9 mouse cellular contexts compared by ENCODE assay signal in genomic region chr11:53243199-53243598, GRCm38 (mm10). TPM values are rescaled to one million over a fixed set of nuclear protein-coding genes. Genes with fewer than 3 reads are reported as not detected.
A peak's percentile ranks its signal among the peaks of the same experiment; 100 is the strongest.
DNase-seq lines count a peak whose midpoint lies in the region; ATAC-seq and TF ChIP-seq lines count a peak whose summit lies in the region.
"Had no signal": no experiment of that assay in that cellular context is flagged by ENCODE, and none has a peak within 500 bp of the region (broad histone marks: within the 10 kb centered on the region; RNA-seq: fewer than 3 reads in every experiment).

No protein-coding gene starts in this region.

- ATAC-seq in heart, embryonic 11.5 days (replicated peaks; ENCODE audit: insufficient number of reproducible peaks, low FRiP score, low TSS enrichment) = no peak
- ATAC-seq in lung, embryonic 14.5 days (ENCODE audit: insufficient read depth) = no peak

- H3K4me1 ChIP-seq in heart, embryonic 11.5 days (ENCODE audit: control insufficient read depth, insufficient read depth, low read length) = no peaks in the 10 kb centered on the region
- H3K4me1 ChIP-seq in spleen, adult 2 months (ENCODE audit: control insufficient read depth, insufficient read depth, insufficient read length) = no peaks in the 10 kb centered on the region
- no peaks in the 10 kb centered on the region for H3K4me1 ChIP-seq in cortical plate, adult 2 months (ENCODE audit: control insufficient read depth, insufficient read depth, low read length)
- no peaks in the 10 kb centered on the region for H3K4me1 ChIP-seq in lung, embryonic 14.5 days (ENCODE audit: insufficient read depth)
- H3K4me1 ChIP-seq: heart, embryonic 15.5 days had no signal

- no peak for TF ChIP-seq POLR2A in spleen, adult 2 months (IDR thresholded peaks at IDR 0.05; ENCODE audit: low read depth, low read length)
- TF ChIP-seq POLR2A in cortical plate, adult 2 months (IDR thresholded peaks at IDR 0.05; ENCODE audit: extremely low read depth, insufficient read depth, low read length) = no peak

- DNase-seq in heart, adult 18-20 months = peak; percentile 18 to 55
- DNase-seq in spleen, adult 2 months (ENCODE audit: low read depth in 1 of 2, low spot score in 2 of 2) = no peak
- no peak for DNase-seq in spleen, postnatal 4 days (ENCODE audit: low spot score in 2 of 2)
- peak; percentile 61 for DNase-seq in lung, embryonic 14.5 days
- DNase-seq in layer of hippocampus, adult 9-11 months = no peak
- DNase-seq in layer of hippocampus, postnatal 25 days (ENCODE audit: extremely low spot score in 1 of 2, low spot score in 1 of 2) = no peak

- H3K27me3 ChIP-seq in heart, embryonic 11.5 days (ENCODE audit: control insufficient read depth, insufficient read depth, low read length) = no peaks in the 10 kb centered on the region
- H3K27me3 ChIP-seq in spleen, adult 2 months (ENCODE audit: control insufficient read depth, insufficient read depth, low read length) = no peaks in the 10 kb centered on the region
- no peaks in the 10 kb centered on the region for H3K27me3 ChIP-seq in lung, embryonic 14.5 days (ENCODE audit: insufficient read depth, low read length)
- H3K27me3 ChIP-seq: heart, embryonic 15.5 days had no signal

- WGBS in heart, embryonic 11.5 days (ENCODE audit: insufficient replicate concordance) = 40% methylated on average over 11 of the region's 11 CpGs
- 72% methylated on average over 11 of the region's 11 CpGs for WGBS in spleen, adult 2 months
- 47% methylated on average over 11 of the region's 11 CpGs for WGBS in lung, embryonic 14.5 days

- TF ChIP-seq CTCF in spleen, adult 2 months (IDR thresholded peaks at IDR 0.05; ENCODE audit: extremely low read depth, insufficient read depth, insufficient read length, insufficient replicate concordance) = peak; percentile 47; the same call in 1 of the 2 replicates
- TF ChIP-seq CTCF in cortical plate, adult 2 months (IDR thresholded peaks at IDR 0.05; ENCODE audit: extremely low read depth, insufficient read depth, low read length) = peak; percentile 65
- peak; percentile 75 for TF ChIP-seq CTCF in lung, embryonic 14.5 days (IDR thresholded peaks at IDR 0.05; ENCODE audit: low read depth)

- no peak overlapping the region for H3K9ac ChIP-seq in heart, embryonic 11.5 days (ENCODE audit: low read depth, low read length)
- no peak overlapping the region for H3K9ac ChIP-seq in lung, embryonic 14.5 days
- H3K9ac ChIP-seq: heart, embryonic 15.5 days had no signal

- no peak overlapping the region for H3K27ac ChIP-seq in heart, embryonic 11.5 days (ENCODE audit: low read depth, low read length)
- H3K27ac ChIP-seq in spleen, adult 2 months (ENCODE audit: insufficient read depth, low read length) = no peak overlapping the region
- H3K27ac ChIP-seq in cortical plate, adult 2 months (ENCODE audit: insufficient read depth, low read length) = no peak overlapping the region
- no peak overlapping the region for H3K27ac ChIP-seq in lung, embryonic 14.5 days (ENCODE audit: low read depth)
- H3K27ac ChIP-seq: heart, embryonic 15.5 days had no signal

- H3K9me3 ChIP-seq in heart, embryonic 11.5 days (replicated peaks; ENCODE audit: control insufficient read depth, low read length) = peaks cover 5% of the 10 kb centered on the region; the same call in 1 of the 2 replicates
- H3K9me3 ChIP-seq in lung, embryonic 14.5 days (ENCODE audit: low read depth, low read length) = no peaks in the 10 kb centered on the region
- H3K9me3 ChIP-seq: heart, embryonic 15.5 days had no signal

- H3K36me3 ChIP-seq in heart, embryonic 11.5 days (ENCODE audit: control insufficient read depth, insufficient read depth, low read length) = no peaks in the 10 kb centered on the region
- H3K36me3 ChIP-seq in spleen, adult 2 months (ENCODE audit: control insufficient read depth, insufficient read depth, low read length) = no peaks in the 10 kb centered on the region
- H3K36me3 ChIP-seq in lung, embryonic 14.5 days (ENCODE audit: insufficient read depth) = no peaks in the 10 kb centered on the region
- H3K36me3 ChIP-seq: heart, embryonic 15.5 days had no signal

- no peak overlapping the region for H3K4me3 ChIP-seq in heart, embryonic 11.5 days (ENCODE audit: low read depth, low read length)
- no peak overlapping the region for H3K4me3 ChIP-seq in spleen, adult 2 months (ENCODE audit: extremely low read depth, insufficient read depth, insufficient read length)
- no peak overlapping the region for H3K4me3 ChIP-seq in cortical plate, adult 2 months (ENCODE audit: insufficient read depth, low read length)
- H3K4me3 ChIP-seq in lung, embryonic 14.5 days (ENCODE audit: low read depth, low read length) = no peak overlapping the region
- H3K4me3 ChIP-seq: heart, embryonic 15.5 days had no signal

- H3K4me2 ChIP-seq in heart, embryonic 11.5 days = no peak overlapping the region
- H3K4me2 ChIP-seq in lung, embryonic 14.5 days = no peak overlapping the region
- H3K4me2 ChIP-seq: heart, embryonic 15.5 days had no signal

RNA-seq across cellular contexts. Expression of gene Hspa4, which starts 57.1 kb away (rescaled TPM):
- 100 to 1,000 TPM; 121 to 131 TPM for total RNA-seq in heart, adult 18-20 months (2021)
- 84.1 and 101 TPM in 2 replicates for polyA plus RNA-seq in heart, embryonic 11.5 days (2014; fragmentation: Nextera tagmentation; extraction: Ambion mirVana)
- polyA plus RNA-seq in spleen, adult 2 months (2012; rRNA removed) = 12.7 and 18.7 TPM in 2 replicates
- polyA plus RNA-seq in cortical plate, adult 2 months (2012; rRNA removed) = 75.5 and 80.3 TPM in 2 replicates
- polyA plus RNA-seq in lung, embryonic 14.5 days (2014; fragmentation: Nextera tagmentation; extraction: Ambion mirVana) = 105 and 109 TPM in 2 replicates
- 100 to 1,000 TPM; 173 to 178 TPM for total RNA-seq in layer of hippocampus, postnatal 25 days (2021)

Comparison
In these comparisons a context has a peak if more than half of its experiments do, and no peak if none do; other contexts are left out.
1. DNase-seq: peak in heart, adult 18-20 months (2 of 2) and lung, embryonic 14.5 days (single experiment); none in spleen, adult 2 months (0 of 2), spleen, postnatal 4 days (0 of 2), layer of hippocampus, adult 9-11 months (single experiment) and layer of hippocampus, postnatal 25 days (0 of 2).
2. Peak in every context shown above with its lines, with median percentiles within 50 percentile points of each other: CTCF ChIP-seq.